Mouse (Mus musculus) bone marrow macrophage, adult 2 months (primary cell): ENCODE measurements at regions not wholly inside any gene's neighbourhood (a gene's known extent, or its start where the extent isn't known, plus 50 kb on each side); places are given as distances from the start of the nearest gene placed in this dataset.

Source experiments
- CTCF ChIP-seq: IDR thresholded peaks from 2 replicates; pipeline ENCODE4 v1.5.1; 2012; ENCODE audit warnings: low read depth, mild to moderate bottlenecking, low read length, moderate library complexity
- POLR2A ChIP-seq: IDR thresholded peaks from 2 replicates; pipeline ENCODE4 v1.6.1; 2012; ENCODE audit warnings: mild to moderate bottlenecking, low read depth, low read length, borderline replicate concordance

DNA sequence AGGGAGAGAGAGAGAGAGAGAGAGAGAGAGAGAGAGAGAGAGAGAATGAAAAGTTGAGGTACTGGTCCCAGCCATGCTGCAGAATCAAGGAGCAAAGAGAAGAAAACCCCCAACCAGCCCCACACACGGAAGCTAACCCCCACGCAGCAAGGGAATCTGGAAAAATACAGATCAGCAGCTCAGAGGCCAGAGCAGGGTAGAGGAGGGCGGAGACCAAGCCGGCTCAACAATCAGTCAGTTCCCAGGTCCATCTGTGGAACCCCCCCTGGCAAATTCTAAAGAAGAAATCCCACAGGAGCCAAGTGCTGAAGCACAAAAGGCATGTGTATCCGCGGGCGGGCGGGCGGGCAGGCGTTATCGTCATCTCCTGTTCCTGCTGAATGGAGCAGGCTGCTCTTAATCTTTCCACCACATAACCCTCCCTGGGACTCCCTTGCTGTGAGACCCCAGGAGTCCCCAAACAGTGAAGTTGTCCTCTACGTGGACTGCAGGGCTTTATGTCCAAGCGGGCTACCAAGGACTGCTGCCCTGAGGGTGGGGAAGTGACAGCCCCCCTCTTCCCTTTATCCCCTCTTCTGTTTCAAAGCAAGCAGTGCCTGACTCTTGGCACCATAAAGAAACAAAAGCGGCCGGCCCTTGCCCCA is 60.2 kb upstream of the Lhx5 start:
- no peak for TF ChIP-seq CTCF
- TF ChIP-seq POLR2A = no peak
